Comparison of ENCODE assay signal across 12 mouse cellular contexts in the genomic region with DNA sequence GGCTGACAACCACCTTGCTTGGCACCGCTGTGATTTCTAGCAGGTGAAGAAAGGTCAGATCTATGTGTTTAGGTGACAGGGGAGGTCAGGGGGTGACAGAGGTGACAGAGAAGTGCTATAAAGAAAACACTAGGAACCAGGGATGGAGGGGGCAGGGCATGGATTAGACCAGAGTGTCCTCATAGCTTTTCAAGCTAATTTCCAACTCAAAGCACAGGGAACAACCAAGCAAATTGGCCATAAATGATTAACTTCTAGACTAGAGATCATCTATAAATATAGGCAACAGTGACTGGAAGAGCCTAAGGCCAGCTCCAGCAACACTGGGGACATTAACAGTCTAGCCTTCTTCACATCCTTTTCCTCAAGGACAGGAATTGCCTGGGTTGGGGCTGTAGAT.
DNase-seq lines count a peak whose midpoint lies in the region; ATAC-seq and TF ChIP-seq lines count a peak whose summit lies in the region.
"Had no signal": no experiment of that assay in that cellular context is flagged by ENCODE, and none has a peak within 500 bp of the region (broad histone marks: within the 10 kb centered on the region; RNA-seq: fewer than 3 reads in every experiment).

No protein-coding gene starts in this region.

- H3K27me3 ChIP-seq in forebrain, embryonic 10.5 days (ENCODE audit: poor library complexity, severe bottlenecking) = peaks cover 5% of the 10 kb centered on the region; the same call in 1 of the 2 replicates
- H3K27me3 ChIP-seq in forebrain, postnatal 0 days (ENCODE audit: insufficient read depth, low read length) = no peaks in the 10 kb centered on the region
- no peaks in the 10 kb centered on the region for H3K27me3 ChIP-seq in intestine, embryonic 16.5 days (replicated peaks; ENCODE audit: control insufficient read depth, insufficient read depth, low read length)
- no peaks in the 10 kb centered on the region for H3K27me3 ChIP-seq in liver, postnatal 0 days (ENCODE audit: insufficient read depth, low read length)

- H3K4me1 ChIP-seq in forebrain, embryonic 10.5 days = peaks cover 50% of the 10 kb centered on the region
- H3K4me1 ChIP-seq in forebrain, postnatal 0 days (ENCODE audit: insufficient read depth) = 0 out of 2 replicates have a peak, but pooled peaks cover 6% of the 10 kb centered on the region
- no peaks in the 10 kb centered on the region for H3K4me1 ChIP-seq in intestine, embryonic 16.5 days (ENCODE audit: control insufficient read depth, insufficient read depth, low read length)
- 0 out of 2 replicates have a peak, but pooled peaks cover 5% of the 10 kb centered on the region for H3K4me1 ChIP-seq in liver, postnatal 0 days (ENCODE audit: insufficient read depth)

- H3K4me2 ChIP-seq in forebrain, postnatal 0 days (ENCODE audit: low read depth) = no peak overlapping the region
- H3K4me2 ChIP-seq in intestine, embryonic 16.5 days (ENCODE audit: low read depth, low read length) = no peak overlapping the region
- H3K4me2 ChIP-seq in liver, postnatal 0 days (ENCODE audit: low read depth, low read length) = no peak overlapping the region

- H3K27ac ChIP-seq in forebrain, embryonic 10.5 days = peak overlapping the region; percentile 81
- no peak overlapping the region; the same call in 1 of the 2 replicates for H3K27ac ChIP-seq in forebrain, postnatal 0 days (ENCODE audit: low read depth, low read length)
- no peak overlapping the region for H3K27ac ChIP-seq in intestine, embryonic 16.5 days (ENCODE audit: low read length)
- 0 out of 2 replicates have a peak overlapping the region, but pooled peaks have one; percentile 22 for H3K27ac ChIP-seq in liver, postnatal 0 days (ENCODE audit: low read depth)

- no peak for ATAC-seq in forebrain, postnatal 0 days
- ATAC-seq in intestine, embryonic 16.5 days = peak; percentile 67
- peak; percentile 91 for ATAC-seq in liver, postnatal 0 days

- H3K9me3 ChIP-seq in forebrain, embryonic 10.5 days = no peaks in the 10 kb centered on the region
- H3K9me3 ChIP-seq in forebrain, postnatal 0 days (ENCODE audit: low read length) = no peaks in the 10 kb centered on the region
- H3K9me3 ChIP-seq in intestine, embryonic 16.5 days (ENCODE audit: control insufficient read depth, low read length) = no peaks in the 10 kb centered on the region
- no peaks in the 10 kb centered on the region for H3K9me3 ChIP-seq in liver, postnatal 0 days (ENCODE audit: low read length)

- WGBS in forebrain, embryonic 10.5 days = 81% methylated on average over 1 of the region's 1 CpGs
- WGBS in forebrain, postnatal 0 days = 85% methylated on average over 1 of the region's 1 CpGs
- WGBS in intestine, embryonic 16.5 days = 34% methylated on average over 1 of the region's 1 CpGs
- 48% methylated on average over 1 of the region's 1 CpGs for WGBS in liver, postnatal 0 days (ENCODE audit: insufficient replicate concordance)

- no peak for TF ChIP-seq EP300 in liver, postnatal 0 days (IDR thresholded peaks at IDR 0.05; ENCODE audit: low read depth)

- no peaks in the 10 kb centered on the region for H3K36me3 ChIP-seq in forebrain, embryonic 10.5 days (replicated peaks)
- no peaks in the 10 kb centered on the region for H3K36me3 ChIP-seq in forebrain, postnatal 0 days (ENCODE audit: insufficient read depth)
- H3K36me3 ChIP-seq in intestine, embryonic 16.5 days (ENCODE audit: control insufficient read depth, insufficient read depth, low read length) = no peaks in the 10 kb centered on the region
- no peaks in the 10 kb centered on the region for H3K36me3 ChIP-seq in liver, postnatal 0 days (replicated peaks; ENCODE audit: insufficient read depth, low read length)

- H3K4me3 ChIP-seq in forebrain, embryonic 10.5 days = no peak overlapping the region
- no peak overlapping the region for H3K4me3 ChIP-seq in forebrain, postnatal 0 days (ENCODE audit: low read depth, low read length)
- no peak overlapping the region for H3K4me3 ChIP-seq in intestine, embryonic 16.5 days (ENCODE audit: low read length)
- H3K4me3 ChIP-seq in liver, postnatal 0 days (ENCODE audit: low read depth, low read length) = no peak overlapping the region
- H3K4me3 ChIP-seq: erythroblast, embryonic 14.5 days had no signal

- TF ChIP-seq CTCF in forebrain, postnatal 0 days (IDR thresholded peaks at IDR 0.05; ENCODE audit: low read depth) = no peak
- TF ChIP-seq CTCF in liver, postnatal 0 days (IDR thresholded peaks at IDR 0.05; ENCODE audit: low read depth) = no peak

- DNase-seq in forebrain, embryonic 10.5 days (ENCODE audit: extremely low spot score, low spot score) = no peak
- no peak for DNase-seq in forebrain, postnatal 0 days
- DNase-seq in kidney, postnatal 25 days = peak; percentile 55 to 64
- DNase-seq in liver, postnatal 0 days = peak; percentile 44
- no peak for DNase-seq in layer of hippocampus, adult 9-11 months
- DNase-seq in ovary, adult 18-20 months (ENCODE audit: low spot score) = no peak
- no peak for DNase-seq in adrenal gland, postnatal 10 days
- DNase-seq: cerebellum, adult 11-12 months; gastrocnemius, postnatal 36 days; lung, postnatal 14 days had no signal

- H3K9ac ChIP-seq in forebrain, postnatal 0 days = no peak overlapping the region
- H3K9ac ChIP-seq in intestine, embryonic 16.5 days (ENCODE audit: low read depth, low read length) = no peak overlapping the region
- H3K9ac ChIP-seq in liver, postnatal 0 days (replicated peaks) = no peak overlapping the region

Comparison
In these comparisons a context has a peak if more than half of its experiments do, and no peak if none do; other contexts are left out.
1. H3K27ac ChIP-seq: peak in forebrain, embryonic 10.5 days (single experiment) and liver, postnatal 0 days (single experiment); none in forebrain, postnatal 0 days (single experiment) and intestine, embryonic 16.5 days (single experiment).
2. DNase-seq: peak in kidney, postnatal 25 days (2 of 2) and liver, postnatal 0 days (single experiment); none in forebrain, embryonic 10.5 days (single experiment), forebrain, postnatal 0 days (single experiment), layer of hippocampus, adult 9-11 months (single experiment), ovary, adult 18-20 months (single experiment) and adrenal gland, postnatal 10 days (single experiment).